Mouse (Mus musculus) hindbrain, embryonic 11.5 days (tissue): ENCODE results near the gene Tifa. TPM values are rescaled to one million over a fixed set of nuclear protein-coding genes. Genes with fewer than 3 reads are reported as not detected.

ENCODE experiments used
- ATAC-seq: fragments of 200-750 bp; cut with Nextera tagmentation; 2 replicates; pipeline ENCODE4 v1.8.0; 2017; ENCODE audit warnings: mild to moderate bottlenecking, moderate TSS enrichment, moderate library complexity; ENCODE audit not compliant: low FRiP score
- DNase-seq: peaks from one replicate; pipeline ENCODE4 v3.0.0-alpha.2; 2015; ENCODE audit warnings: low spot score
- H3K27ac ChIP-seq: fragments of 300-500 bp; sonication (generic); 2 replicates; pipeline ENCODE4 v1.5.1; 2014; ENCODE audit warnings: mild to moderate bottlenecking, low read depth, low read length
- H3K27me3 ChIP-seq: fragments of 300-500 bp; sonication (generic); 2 replicates; pipeline ENCODE4 v1.6.1; 2014; ENCODE audit warnings: mild to moderate bottlenecking, low read length, moderate library complexity, mixed read lengths; ENCODE audit not compliant: control insufficient read depth, insufficient read depth
- H3K36me3 ChIP-seq: fragments of 300-500 bp; sonication (generic); 2 replicates; pipeline ENCODE4 v1.6.1; 2014; ENCODE audit warnings: mild to moderate bottlenecking, low read length, moderate library complexity, mixed read lengths; ENCODE audit not compliant: control insufficient read depth, insufficient read depth
- H3K4me1 ChIP-seq: fragments of 300-500 bp; sonication (generic); replicated peaks from 2 replicates; pipeline ENCODE4 v1.6.1; 2014; ENCODE audit warnings: low read length, mixed read lengths; ENCODE audit not compliant: control insufficient read depth, insufficient read depth
- H3K4me2 ChIP-seq: fragments of 300-500 bp; sonication (generic); replicated peaks from 2 replicates; pipeline ENCODE4 v1.6.1; 2014; ENCODE audit warnings: mild to moderate bottlenecking, low read depth, low read length
- H3K4me3 ChIP-seq: fragments of 300-500 bp; sonication (generic); 2 replicates; pipeline ENCODE4 v1.5.1; 2014; ENCODE audit warnings: low read depth, low read length
- H3K9ac ChIP-seq: fragments of 300-500 bp; sonication (generic); 2 replicates; pipeline ENCODE4 v1.6.1; 2014; ENCODE audit warnings: low read depth, low read length
- H3K9me3 ChIP-seq: fragments of 300-500 bp; sonication (generic); 2 replicates; pipeline ENCODE4 v1.6.1; 2016; ENCODE audit warnings: low read length; ENCODE audit not compliant: control insufficient read depth
- WGBS: fragments of 180-500 bp; shearing (Covaris S2); extraction: QIAGEN DNeasy Blood & Tissue Kit; methylation state at CpG from one replicate; pipeline ENCODE4 v1.1.7; 2014; 5-methylcytosine and 5-hydroxymethylcytosine counted together
- polyA plus RNA-seq: library from polyadenylated mRNA; unstranded; fragments of >200 nt; fragmentation: Nextera tagmentation; extraction: Ambion mirVana; gene quantifications from 2 replicates; pipeline ENCODE4 v1.2.1, GENCODE M21; 2014

Tifa gene
- polyA plus RNA-seq, 1 experiment from 2014 or later, result 4.5 TPM

- under 1% methylated on average over 15 of the region's 15 CpGs for WGBS
Observed at GRCm38 (mm10) chr3:127791056-127791483, 1.5 kb downstream of the Tifa start.

GRCm38 (mm10) chr3:127791595-127792561 lies 2.3 kb downstream of the Tifa start:
- Histone ChIP-seq H3K27me3 (peaks cover 19% of the 10 kb centered on the region), H3K4me2 (no peak overlapping the region), H3K9me3 (no peaks in the 10 kb centered on the region), H3K9ac (no peak overlapping the region), H3K27ac (no peak overlapping the region), H3K4me3 (no peak overlapping the region), H3K36me3 (no peaks in the 10 kb centered on the region), H3K4me1 (peaks cover 6% of the 10 kb centered on the region; the same call in 1 of the 2 replicates)
- ATAC-seq (no peak), DNase-seq (no peak)
- 60% methylated on average over 4 of the region's 4 CpGs for WGBS

More at GRCm38 (mm10) chr3:127791056-127791483, 1.5 kb downstream of the Tifa start:
- Histone ChIP-seq H3K27me3 (peaks cover 19% of the 10 kb centered on the region), H3K4me2 (peak overlapping the region; percentile 98), H3K4me3 (peak overlapping the region; percentile 51), H3K27ac (no peak overlapping the region), H3K9ac (peak overlapping the region; percentile 53; the same call in 1 of the 2 replicates), H3K9me3 (no peaks in the 10 kb centered on the region), H3K36me3 (no peaks in the 10 kb centered on the region), H3K4me1 (peaks cover 6% of the 10 kb centered on the region; the same call in 1 of the 2 replicates)
- ATAC-seq (no peak), DNase-seq (peak; percentile 48)

- Histone ChIP-seq H3K4me1 (peaks cover 6% of the 10 kb centered on the region; the same call in 1 of the 2 replicates), H3K4me3 (no peak overlapping the region), H3K9me3 (no peaks in the 10 kb centered on the region), H3K36me3 (no peaks in the 10 kb centered on the region), H3K4me2 (no peak overlapping the region), H3K27me3 (peaks cover 19% of the 10 kb centered on the region), H3K27ac (no peak overlapping the region), H3K9ac (no peak overlapping the region)
- ATAC-seq, result no peak
- DNase-seq, result no peak
- 84% methylated on average over 7 of the region's 7 CpGs for WGBS
Observed at GRCm38 (mm10) chr3:127793022-127793421, 3.4 kb downstream of the Tifa start.

GRCm38 (mm10) chr3:127795762-127796161 lies 6.2 kb downstream of the Tifa start:
- ATAC-seq (no peak), DNase-seq (no peak)
- H3K4me1 ChIP-seq, result peaks cover under 1% of the 10 kb centered on the region; the same call in 1 of the 2 replicates
- peaks cover 3% of the 10 kb centered on the region; the same call in 1 of the 2 replicates for H3K27me3 ChIP-seq
- H3K36me3 ChIP-seq, result no peaks in the 10 kb centered on the region
- no peak overlapping the region for H3K9ac ChIP-seq
- H3K27ac ChIP-seq, result no peak overlapping the region
- no peak overlapping the region for H3K4me3 ChIP-seq
- no peaks in the 10 kb centered on the region for H3K9me3 ChIP-seq
- 97% methylated on average over 3 of the region's 3 CpGs for WGBS
- no peak overlapping the region for H3K4me2 ChIP-seq

- no peak overlapping the region for H3K27ac ChIP-seq
- DNase-seq (no peak), ATAC-seq (no peak)
- 96% methylated on average over 7 of the region's 7 CpGs for WGBS
- no peak overlapping the region for H3K4me2 ChIP-seq
- H3K9me3 ChIP-seq, result no peaks in the 10 kb centered on the region
- H3K4me1 ChIP-seq, result no peaks in the 10 kb centered on the region
- H3K36me3 ChIP-seq, result no peaks in the 10 kb centered on the region
- H3K9ac ChIP-seq, result no peak overlapping the region
- no peak overlapping the region for H3K4me3 ChIP-seq
- peaks cover under 1% of the 10 kb centered on the region; the same call in 1 of the 2 replicates for H3K27me3 ChIP-seq
Observed at GRCm38 (mm10) chr3:127796271-127796670, 6.7 kb downstream of the Tifa start.

GRCm38 (mm10) chr3:127801162-127801561 lies 11.6 kb downstream of the Tifa start:
- no peak for DNase-seq
- no peaks in the 10 kb centered on the region for H3K4me1 ChIP-seq
- WGBS, result 93% methylated on average over 8 of the region's 8 CpGs
- H3K4me3 ChIP-seq, result no peak overlapping the region
- no peak overlapping the region for H3K27ac ChIP-seq
- no peaks in the 10 kb centered on the region for H3K9me3 ChIP-seq
- no peak overlapping the region for H3K4me2 ChIP-seq
- no peak for ATAC-seq
- H3K36me3 ChIP-seq, result no peaks in the 10 kb centered on the region
- H3K27me3 ChIP-seq, result no peaks in the 10 kb centered on the region
- no peak overlapping the region for H3K9ac ChIP-seq

GRCm38 (mm10) chr3:127802814-127803213 lies 13.2 kb downstream of the Tifa start:
- H3K9ac ChIP-seq, result no peak overlapping the region
- no peak overlapping the region for H3K4me2 ChIP-seq
- H3K27me3 ChIP-seq, result no peaks in the 10 kb centered on the region
- H3K27ac ChIP-seq, result no peak overlapping the region
- DNase-seq (no peak), ATAC-seq (no peak)
- no peaks in the 10 kb centered on the region for H3K36me3 ChIP-seq
- H3K4me3 ChIP-seq, result no peak overlapping the region
- H3K9me3 ChIP-seq, result no peaks in the 10 kb centered on the region
- H3K4me1 ChIP-seq, result no peaks in the 10 kb centered on the region
- WGBS, result 62% methylated on average over 8 of the region's 8 CpGs

GRCm38 (mm10) chr3:127804439-127804838 lies 14.8 kb downstream of the Tifa start:
- WGBS, result 87% methylated on average over 4 of the region's 4 CpGs
- H3K9me3 ChIP-seq, result no peaks in the 10 kb centered on the region

More at GRCm38 (mm10) chr3:127804439-127804838, 14.8 kb downstream of the Tifa start:
- Histone ChIP-seq H3K27me3 (no peaks in the 10 kb centered on the region), H3K9ac (no peak overlapping the region), H3K36me3 (no peaks in the 10 kb centered on the region; the same call in 1 of the 2 replicates), H3K4me2 (no peak overlapping the region), H3K27ac (no peak overlapping the region), H3K4me3 (no peak overlapping the region), H3K4me1 (no peaks in the 10 kb centered on the region)
- ATAC-seq, result no peak
- no peak for DNase-seq
